Mouse (Mus musculus): ENCODE data around the gene Gp5. TPM values are rescaled to one million over a fixed set of nuclear protein-coding genes. Genes with fewer than 3 reads are reported as not detected.

The Gp5 gene
- polyA plus RNA-seq, 1 experiment, result 0.36 TPM

DNA sequence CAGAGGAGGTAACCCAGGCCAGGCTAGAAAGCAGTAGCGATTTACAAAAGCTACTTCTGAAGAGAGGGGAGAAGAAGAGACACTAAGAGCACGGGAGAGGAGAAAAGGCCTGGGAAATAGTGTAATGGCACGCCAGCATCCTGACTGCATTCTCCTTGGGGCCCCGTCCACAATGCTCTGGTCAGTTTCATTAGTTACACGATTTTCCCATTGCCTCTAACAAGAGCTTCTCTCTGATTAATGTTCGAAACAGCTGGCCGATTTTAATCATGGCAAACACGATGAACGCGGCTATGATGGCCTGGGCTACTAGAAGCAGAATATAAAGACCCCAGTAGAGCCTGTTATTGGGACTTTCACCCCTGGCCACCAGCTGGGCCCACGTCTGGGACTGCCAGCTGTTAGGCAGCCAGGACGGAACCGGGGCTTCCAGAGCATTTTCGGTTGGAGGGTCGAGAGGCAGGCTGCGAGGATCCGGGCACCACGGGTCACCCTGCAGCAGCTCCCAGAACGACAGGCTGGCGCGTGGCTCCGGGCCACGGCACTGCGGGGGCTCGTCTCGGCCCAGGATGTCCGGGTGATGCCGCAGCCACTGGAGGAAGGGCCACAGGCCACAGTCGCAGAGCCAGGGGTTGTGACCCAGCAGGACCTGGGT is 2.5 kb downstream of the Gp5 start:
- Histone ChIP-seq H3K27me3 (ENCODE audit: control insufficient read depth, insufficient read depth, low read length, poor library complexity, severe bottlenecking) (no peaks in the 10 kb centered on the region), H3K4me1 (ENCODE audit: control insufficient read depth, insufficient read depth, low read length) (no peaks in the 10 kb centered on the region), H3K9ac (ENCODE audit: low read depth, poor library complexity, severe bottlenecking) (peak overlapping the region; percentile 54), H3K9me3 (replicated peaks; ENCODE audit: control insufficient read depth, insufficient read depth, low read length, poor library complexity, severe bottlenecking) (no peaks in the 10 kb centered on the region), H3K4me3 (ENCODE audit: low read depth, low read length) (peak overlapping the region; percentile 65), H3K27ac (ENCODE audit: insufficient read depth, low read length) (no peak overlapping the region), H3K36me3 (ENCODE audit: control insufficient read depth, insufficient read depth, low read length, poor library complexity, severe bottlenecking) (no peaks in the 10 kb centered on the region)
- TF ChIP-seq POLR2A (IDR thresholded peaks at IDR 0.05; ENCODE audit: insufficient read depth, low read length) (no peak), EP300 (IDR thresholded peaks at IDR 0.05; ENCODE audit: insufficient read depth, low read depth, low read length) (no peak), CTCF (IDR thresholded peaks at IDR 0.05; ENCODE audit: low read depth, low read length) (no peak)

DNA sequence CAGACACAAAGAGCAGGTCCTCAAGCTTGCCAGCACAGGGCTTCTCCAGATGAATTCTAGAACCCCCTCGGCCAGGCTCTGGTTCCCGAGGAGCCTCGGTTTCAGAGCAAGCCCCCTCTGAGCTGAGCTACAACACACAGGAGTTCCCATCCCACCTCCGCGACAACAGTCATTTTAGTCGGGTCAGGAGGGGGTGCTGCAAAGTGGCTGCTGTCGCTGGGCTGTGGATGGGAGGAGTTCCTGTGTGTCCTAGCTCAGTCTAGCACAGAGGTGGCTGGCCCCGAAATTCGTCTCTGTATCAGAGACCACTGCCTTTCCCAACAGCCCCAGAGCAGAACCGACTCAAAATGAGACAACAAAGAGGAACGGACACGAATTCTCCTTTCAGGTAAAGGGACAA is 3.3 kb downstream of the Gp5 start:
- no peak overlapping the region for H3K9ac ChIP-seq (ENCODE audit: low read depth, poor library complexity, severe bottlenecking)
- H3K9me3 ChIP-seq (replicated peaks; ENCODE audit: control insufficient read depth, insufficient read depth, low read length, poor library complexity, severe bottlenecking), result no peaks in the 10 kb centered on the region
- no peak overlapping the region for H3K27ac ChIP-seq (ENCODE audit: insufficient read depth, low read length)
- no peaks in the 10 kb centered on the region for H3K4me1 ChIP-seq (ENCODE audit: control insufficient read depth, insufficient read depth, low read length)
- TF ChIP-seq POLR2A (IDR thresholded peaks at IDR 0.05; ENCODE audit: insufficient read depth, low read length) (no peak), EP300 (IDR thresholded peaks at IDR 0.05; ENCODE audit: insufficient read depth, low read depth, low read length) (no peak), CTCF (IDR thresholded peaks at IDR 0.05; ENCODE audit: low read depth, low read length) (no peak)
- H3K4me3 ChIP-seq (ENCODE audit: low read depth, low read length), result no peak overlapping the region
- no peaks in the 10 kb centered on the region for H3K27me3 ChIP-seq (ENCODE audit: control insufficient read depth, insufficient read depth, low read length, poor library complexity, severe bottlenecking)
- H3K36me3 ChIP-seq (ENCODE audit: control insufficient read depth, insufficient read depth, low read length, poor library complexity, severe bottlenecking), result no peaks in the 10 kb centered on the region

DNA sequence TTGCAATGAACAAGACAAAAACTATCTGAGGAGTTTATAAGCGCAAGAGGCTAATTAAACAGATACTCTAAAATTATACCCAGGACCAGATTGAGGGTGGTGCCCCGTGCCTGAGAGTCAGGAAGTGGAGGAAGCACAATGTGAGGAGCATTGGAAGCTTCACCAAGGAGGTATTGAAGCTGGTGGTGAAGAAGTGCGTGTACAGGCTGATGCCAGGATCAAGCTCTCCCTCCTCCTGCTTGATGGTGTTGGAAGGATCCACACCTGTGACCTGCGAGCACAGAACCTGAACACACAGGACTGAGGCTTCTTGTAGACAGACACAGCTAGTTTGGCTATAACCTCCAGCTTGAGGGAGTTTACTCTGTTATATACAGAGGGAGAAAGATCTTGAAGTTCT is 4.5 kb downstream of the Gp5 start:
- H3K9ac ChIP-seq (ENCODE audit: low read depth, poor library complexity, severe bottlenecking), result no peak overlapping the region
- TF ChIP-seq CTCF (IDR thresholded peaks at IDR 0.05; ENCODE audit: low read depth, low read length), result no peak
- no peak for TF ChIP-seq POLR2A (IDR thresholded peaks at IDR 0.05; ENCODE audit: insufficient read depth, low read length)
- TF ChIP-seq EP300 (IDR thresholded peaks at IDR 0.05; ENCODE audit: insufficient read depth, low read depth, low read length), result no peak
- H3K27me3 ChIP-seq (ENCODE audit: control insufficient read depth, insufficient read depth, low read length, poor library complexity, severe bottlenecking), result no peaks in the 10 kb centered on the region
- no peak overlapping the region for H3K27ac ChIP-seq (ENCODE audit: insufficient read depth, low read length)
- no peaks in the 10 kb centered on the region for H3K4me1 ChIP-seq (ENCODE audit: control insufficient read depth, insufficient read depth, low read length)
- H3K36me3 ChIP-seq (ENCODE audit: control insufficient read depth, insufficient read depth, low read length, poor library complexity, severe bottlenecking), result no peaks in the 10 kb centered on the region
- H3K9me3 ChIP-seq (replicated peaks; ENCODE audit: control insufficient read depth, insufficient read depth, low read length, poor library complexity, severe bottlenecking), result no peaks in the 10 kb centered on the region
- H3K4me3 ChIP-seq (ENCODE audit: low read depth, low read length), result no peak overlapping the region

- H3K4me3 ChIP-seq (ENCODE audit: low read depth, low read length), result no peak overlapping the region
- H3K27me3 ChIP-seq (ENCODE audit: control insufficient read depth, insufficient read depth, low read length, poor library complexity, severe bottlenecking), result no peaks in the 10 kb centered on the region
- H3K9ac ChIP-seq (ENCODE audit: low read depth, poor library complexity, severe bottlenecking), result no peak overlapping the region
- no peaks in the 10 kb centered on the region for H3K4me1 ChIP-seq (ENCODE audit: control insufficient read depth, insufficient read depth, low read length)
- H3K36me3 ChIP-seq (ENCODE audit: control insufficient read depth, insufficient read depth, low read length, poor library complexity, severe bottlenecking), result no peaks in the 10 kb centered on the region
- TF ChIP-seq EP300 (IDR thresholded peaks at IDR 0.05; ENCODE audit: insufficient read depth, low read depth, low read length) (no peak), CTCF (IDR thresholded peaks at IDR 0.05; ENCODE audit: low read depth, low read length) (no peak), POLR2A (IDR thresholded peaks at IDR 0.05; ENCODE audit: insufficient read depth, low read length) (no peak)
- H3K27ac ChIP-seq (ENCODE audit: insufficient read depth, low read length), result no peak overlapping the region
- no peaks in the 10 kb centered on the region for H3K9me3 ChIP-seq (replicated peaks; ENCODE audit: control insufficient read depth, insufficient read depth, low read length, poor library complexity, severe bottlenecking)
Observed at GRCm38 (mm10) chr16:30304236-30304635, 6.3 kb downstream of the Gp5 start.

DNA sequence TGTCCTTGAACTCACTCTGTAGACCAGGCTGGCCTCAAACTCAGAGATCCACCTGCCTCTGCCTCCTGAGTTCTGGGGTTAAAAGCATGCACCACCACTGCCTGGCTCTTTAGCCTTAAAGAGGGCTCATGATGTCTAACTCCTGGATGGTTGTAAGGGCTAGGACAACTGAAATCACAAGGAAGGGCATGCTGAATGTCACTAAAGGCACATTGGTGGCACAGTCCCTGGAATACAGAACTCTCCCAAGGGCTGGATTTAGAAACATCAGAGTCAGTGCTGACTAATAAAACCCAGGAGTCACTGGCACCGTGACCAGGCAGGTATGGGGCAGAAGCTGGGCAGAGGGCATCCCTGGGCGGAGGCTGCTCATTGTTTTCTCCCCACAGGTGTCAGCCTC is 7.2 kb downstream of the Gp5 start:
- no peaks in the 10 kb centered on the region for H3K27me3 ChIP-seq (ENCODE audit: control insufficient read depth, insufficient read depth, low read length, poor library complexity, severe bottlenecking)
- H3K9ac ChIP-seq (ENCODE audit: low read depth, poor library complexity, severe bottlenecking), result no peak overlapping the region
- no peak overlapping the region for H3K4me3 ChIP-seq (ENCODE audit: low read depth, low read length)
- TF ChIP-seq POLR2A (IDR thresholded peaks at IDR 0.05; ENCODE audit: insufficient read depth, low read length) (no peak), CTCF (IDR thresholded peaks at IDR 0.05; ENCODE audit: low read depth, low read length) (no peak), EP300 (IDR thresholded peaks at IDR 0.05; ENCODE audit: insufficient read depth, low read depth, low read length) (no peak)
- H3K4me1 ChIP-seq (ENCODE audit: control insufficient read depth, insufficient read depth, low read length), result no peaks in the 10 kb centered on the region
- no peaks in the 10 kb centered on the region for H3K36me3 ChIP-seq (ENCODE audit: control insufficient read depth, insufficient read depth, low read length, poor library complexity, severe bottlenecking)
- H3K9me3 ChIP-seq (replicated peaks; ENCODE audit: control insufficient read depth, insufficient read depth, low read length, poor library complexity, severe bottlenecking), result no peaks in the 10 kb centered on the region
- no peak overlapping the region for H3K27ac ChIP-seq (ENCODE audit: insufficient read depth, low read length)

DNA sequence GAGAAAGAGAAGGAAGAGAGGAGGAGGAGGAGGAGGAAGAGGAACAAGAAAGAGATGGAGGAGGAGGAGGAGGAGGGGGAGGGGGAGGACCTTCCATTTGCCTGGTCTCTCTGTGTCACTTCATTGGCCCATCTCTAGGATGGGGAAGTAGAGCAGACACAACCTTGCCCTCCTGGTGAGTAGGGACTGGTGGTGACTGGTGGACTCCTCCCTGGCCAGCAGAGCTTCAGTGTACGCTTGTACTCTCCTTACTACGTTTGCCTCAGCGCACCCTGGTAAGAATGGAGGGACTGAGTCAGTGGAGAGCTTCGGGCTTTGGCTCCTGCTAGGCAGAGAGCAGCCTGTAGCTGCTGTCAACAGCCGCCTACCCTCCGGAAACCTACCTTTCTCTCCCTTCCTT is 7.9 kb downstream of the Gp5 start:
- Histone ChIP-seq H3K9me3 (replicated peaks; ENCODE audit: control insufficient read depth, insufficient read depth, low read length, poor library complexity, severe bottlenecking) (no peaks in the 10 kb centered on the region), H3K9ac (ENCODE audit: low read depth, poor library complexity, severe bottlenecking) (no peak overlapping the region), H3K27me3 (ENCODE audit: control insufficient read depth, insufficient read depth, low read length, poor library complexity, severe bottlenecking) (no peaks in the 10 kb centered on the region)

More for the DNA sequence above, 7.9 kb downstream of the Gp5 start:
- no peaks in the 10 kb centered on the region for H3K36me3 ChIP-seq (ENCODE audit: control insufficient read depth, insufficient read depth, low read length, poor library complexity, severe bottlenecking)
- TF ChIP-seq CTCF (IDR thresholded peaks at IDR 0.05; ENCODE audit: low read depth, low read length) (no peak), POLR2A (IDR thresholded peaks at IDR 0.05; ENCODE audit: insufficient read depth, low read length) (no peak), EP300 (IDR thresholded peaks at IDR 0.05; ENCODE audit: insufficient read depth, low read depth, low read length) (no peak)
- H3K27ac ChIP-seq (ENCODE audit: insufficient read depth, low read length), result no peak overlapping the region
- H3K4me1 ChIP-seq (ENCODE audit: control insufficient read depth, insufficient read depth, low read length), result no peaks in the 10 kb centered on the region
- H3K4me3 ChIP-seq (ENCODE audit: low read depth, low read length), result no peak overlapping the region

Data from ES-Bruce4 (cell line).